Mouse (Mus musculus) embryonic fibroblast, embryonic 13.5 days (primary cell): ENCODE data around the gene Chd5.

Source experiments
- CTCF ChIP-seq: IDR thresholded peaks from 2 replicates; pipeline ENCODE4 v1.5.1; 2011; ENCODE audit warnings: mild to moderate bottlenecking, control low read depth, low read length, moderate library complexity, borderline replicate concordance; ENCODE audit not compliant: insufficient read depth
- POLR2A ChIP-seq: IDR thresholded peaks from 2 replicates; pipeline ENCODE4 v1.6.1; 2011; ENCODE audit warnings: low read depth, mild to moderate bottlenecking, control low read depth, low read length, moderate library complexity

- TF ChIP-seq CTCF: peak; percentile 85
- TF ChIP-seq POLR2A: no peak
Measured at GRCm38 (mm10) chr4:152435255-152435654, 96.8 kb downstream of the Chd5 start.
